ENCODE assay signal across 8 mouse cellular contexts in the genomic region with DNA sequence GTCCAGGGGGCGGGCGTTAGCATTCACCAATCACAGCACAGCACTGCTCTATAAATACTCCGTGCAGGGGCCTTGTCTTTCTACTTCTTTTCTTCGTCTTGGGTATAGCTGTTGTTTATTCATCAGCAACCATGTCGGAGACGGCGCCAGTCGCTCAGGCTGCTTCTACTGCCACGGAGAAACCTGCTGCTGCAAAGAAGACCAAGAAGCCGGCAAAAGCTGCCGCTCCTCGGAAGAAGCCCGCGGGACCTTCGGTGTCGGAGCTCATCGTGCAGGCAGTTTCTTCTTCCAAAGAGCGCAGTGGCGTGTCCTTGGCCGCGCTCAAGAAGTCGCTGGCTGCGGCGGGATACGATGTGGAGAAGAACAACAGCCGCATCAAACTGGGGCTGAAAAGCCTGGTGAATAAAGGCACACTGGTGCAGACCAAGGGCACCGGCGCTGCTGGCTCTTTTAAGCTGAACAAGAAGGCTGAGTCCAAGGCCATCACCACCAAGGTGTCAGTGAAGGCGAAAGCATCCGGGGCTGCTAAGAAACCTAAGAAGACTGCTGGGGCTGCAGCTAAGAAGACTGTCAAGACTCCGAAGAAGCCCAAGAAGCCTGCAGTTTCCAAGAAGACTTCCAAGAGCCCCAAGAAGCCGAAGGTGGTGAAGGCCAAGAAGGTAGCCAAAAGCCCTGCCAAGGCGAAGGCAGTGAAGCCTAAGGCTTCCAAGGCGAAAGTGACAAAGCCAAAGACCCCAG. TPM values are rescaled to one million over a fixed set of nuclear protein-coding genes. Genes with fewer than 3 reads are reported as not detected.
DNase-seq lines count a peak whose midpoint lies in the region; ATAC-seq and TF ChIP-seq lines count a peak whose summit lies in the region.

A gene (plus strand): TSS at position 81 of the 738 bp plus-strand sequence.

- TF ChIP-seq POLR2A in liver, adult 2 months (IDR thresholded peaks at IDR 0.05; ENCODE audit: extremely low read depth, insufficient read depth, low read length): 0 out of 2 replicates have a peak, but pooled peaks have one; percentile 49

- peak within 1 kb of the TSS; percentile 95 for H3K27ac ChIP-seq in embryonic facial prominence, embryonic 13.5 days
- H3K27ac ChIP-seq in liver, adult 2 months (replicated peaks; ENCODE audit: insufficient read depth, low read depth, low read length): peak within 1 kb of the TSS; percentile 65

- H3K27me3 ChIP-seq in embryonic facial prominence, embryonic 13.5 days: no peaks in the 10 kb centered on the region
- H3K27me3 ChIP-seq in liver, adult 2 months (ENCODE audit: control insufficient read depth, insufficient read depth, low read length): no peaks in the 10 kb centered on the region

- H3K4me2 ChIP-seq in embryonic facial prominence, embryonic 13.5 days: peak within 1 kb of the TSS; percentile 92

- H3K36me3 ChIP-seq in embryonic facial prominence, embryonic 13.5 days: no peaks in the 10 kb centered on the region
- no peaks in the 10 kb centered on the region for H3K36me3 ChIP-seq in liver, adult 2 months (ENCODE audit: control insufficient read depth, insufficient read depth, low read length)

- TF ChIP-seq CTCF in liver, adult 2 months (IDR thresholded peaks at IDR 0.05; ENCODE audit: low read depth, low read length): no peak

- peak; percentile 90 for DNase-seq in 3134 (ENCODE audit: extremely low read depth, insufficient read length, low spot score)
- DNase-seq in adrenal gland, postnatal 25 days: peak; percentile 81
- DNase-seq in heart, adult 8-10 months (ENCODE audit: low spot score): peak; percentile 76
- peak; percentile 86 for DNase-seq in kidney, adult 9 months
- DNase-seq in liver, adult 2 months (ENCODE audit: extremely low read depth, low read depth, low spot score): peak; percentile 87
- peak; percentile 88 to 90 for DNase-seq in spleen, postnatal 36 days (ENCODE audit: low spot score in 2 of 2)

- WGBS in embryonic facial prominence, embryonic 13.5 days: 3% methylated on average over 34 of the region's 34 CpGs
- WGBS in liver, adult 2 months: 6% methylated on average over 34 of the region's 34 CpGs

- H3K4me1 ChIP-seq in embryonic facial prominence, embryonic 13.5 days: peaks cover 17% of the 10 kb centered on the region
- peaks cover 14% of the 10 kb centered on the region; the same call in 1 of the 2 replicates for H3K4me1 ChIP-seq in liver, adult 2 months (ENCODE audit: control insufficient read depth, insufficient read depth, low read length)

- peak; percentile 80 for ATAC-seq in embryonic facial prominence, embryonic 13.5 days (ENCODE audit: insufficient number of reproducible peaks, insufficient read depth, low FRiP score, low TSS enrichment, low read depth)
- peak; percentile 45 for ATAC-seq in monocyte, adult 5-6 weeks (replicated peaks; ENCODE audit: insufficient number of reproducible peaks, low FRiP score, low TSS enrichment, poor library complexity, severe bottlenecking)

- no peaks in the 10 kb centered on the region for H3K9me3 ChIP-seq in embryonic facial prominence, embryonic 13.5 days

- H3K9ac ChIP-seq in embryonic facial prominence, embryonic 13.5 days: peak within 1 kb of the TSS; percentile 84
- peak within 1 kb of the TSS; percentile 74 for H3K9ac ChIP-seq in liver, adult 2 months (ENCODE audit: low read depth, low read length)

- H3K79me2 ChIP-seq in liver, adult 2 months (ENCODE audit: control insufficient read depth, insufficient read depth, low read length): no peaks in the 10 kb centered on the region

- H3K4me3 ChIP-seq in embryonic facial prominence, embryonic 13.5 days: peak within 1 kb of the TSS; percentile 59
- H3K4me3 ChIP-seq in liver, adult 2 months (ENCODE audit: insufficient read depth, low read depth, low read length): peak within 1 kb of the TSS; percentile 69

RNA-seq across cellular contexts. Expression of the gene that starts here (rescaled TPM):
- 76.4 and 84.2 TPM in 2 replicates for total RNA-seq in adrenal gland, postnatal 25 days (2021)
- polyA plus RNA-seq in embryonic facial prominence, embryonic 13.5 days (2015; fragmentation: Nextera tagmentation; extraction: Ambion mirVana): 4.5 and 5.9 TPM in 2 replicates
- 1 to 10 TPM; 3.3 to 5.0 (median 4.0) TPM for total RNA-seq in heart, adult 8-10 months (2022)
- total RNA-seq in liver, adult 2 months (2014; rRNA removed): 5.6 and 6.2 TPM in 2 replicates
- 0.12 TPM in 1 of 2 replicates, not detected in the other for polyA plus RNA-seq in liver, adult 2 months (2012; rRNA removed)
- total RNA-seq in monocyte, adult 5-6 weeks (2017): 55.4 to 86.3 TPM (median 64.8 TPM) in 3 replicates

Comparison
In these comparisons a context has a peak if more than half of its experiments do, and no peak if none do; other contexts are left out.
1. Peak in every context shown above with its lines: DNase-seq, ATAC-seq, H3K4me3 ChIP-seq and H3K27ac ChIP-seq.